Mouse (Mus musculus) liver, embryonic 16.5 days (tissue): Measurements from ENCODE around the gene Ankrd13c. TPM values are rescaled to one million over a fixed set of nuclear protein-coding genes. Genes with fewer than 3 reads are reported as not detected.
A peak's percentile ranks its signal among the peaks of the same experiment; 100 is the strongest.

Experiments used
- ATAC-seq: fragments of 200-750 bp; cut with Nextera tagmentation; 2 replicates; pipeline ENCODE4 v1.8.0; 2017; ENCODE audit warnings: low read depth, mild to moderate bottlenecking, moderate number of reproducible peaks, moderate library complexity
- H3K27ac ChIP-seq: fragments of 300-500 bp; sonication (generic); 2 replicates; pipeline ENCODE4 v1.5.1; 2014; ENCODE audit warnings: mild to moderate bottlenecking, low read length
- H3K27me3 ChIP-seq: fragments of 300-500 bp; sonication (generic); 2 replicates; pipeline ENCODE4 v1.6.1; 2014; ENCODE audit warnings: low read depth, low read length, mixed read lengths; ENCODE audit not compliant: control insufficient read depth, insufficient read depth
- H3K36me3 ChIP-seq: fragments of 300-500 bp; sonication (generic); 2 replicates; pipeline ENCODE4 v1.6.1; 2014; ENCODE audit warnings: mild to moderate bottlenecking; ENCODE audit not compliant: control insufficient read depth, insufficient read depth
- H3K4me1 ChIP-seq: fragments of 300-500 bp; sonication (generic); 2 replicates; pipeline ENCODE4 v1.6.1; 2014; ENCODE audit warnings: low read depth, low read length, mixed read lengths; ENCODE audit not compliant: control insufficient read depth
- H3K4me2 ChIP-seq: fragments of 300-500 bp; sonication (generic); 2 replicates; pipeline ENCODE4 v1.6.1; 2014; ENCODE audit warnings: low read depth, low read length, mixed read lengths
- H3K4me3 ChIP-seq: fragments of 300-500 bp; sonication (generic); 2 replicates; pipeline ENCODE4 v1.5.1; 2014; ENCODE audit warnings: low read depth, mild to moderate bottlenecking, low read length
- H3K9ac ChIP-seq: fragments of 300-500 bp; sonication (generic); 2 replicates; pipeline ENCODE4 v1.6.1; 2014; ENCODE audit warnings: low read depth, low read length
- H3K9me3 ChIP-seq: fragments of 300-500 bp; sonication (generic); replicated peaks from 2 replicates; pipeline ENCODE4 v1.6.1; 2016; ENCODE audit warnings: low read length; ENCODE audit not compliant: control insufficient read depth
- WGBS: fragments of 180-500 bp; shearing (Covaris S2); extraction: QIAGEN DNeasy Blood & Tissue Kit; methylation state at CpG from one replicate; pipeline ENCODE4 v1.1.7; 2014; ENCODE audit not compliant: insufficient replicate concordance; 5-methylcytosine and 5-hydroxymethylcytosine counted together
- polyA plus RNA-seq: library from polyadenylated mRNA; unstranded; fragments of >200 nt; fragmentation: Nextera tagmentation; extraction: Ambion mirVana; gene quantifications from 2 replicates; pipeline ENCODE4 v1.2.1, GENCODE M21; 2015

Ankrd13c gene
- polyA plus RNA-seq, 1 experiment from 2014 or later: 8.7 TPM

- WGBS: 93% methylated on average over 2 of the region's 2 CpGs
- Histone ChIP-seq H3K9me3 (no peaks in the 10 kb centered on the region), H3K27me3 (no peaks in the 10 kb centered on the region), H3K36me3 (peaks cover 2% of the 10 kb centered on the region; the same call in 1 of the 2 replicates), H3K27ac (no peak overlapping the region), H3K4me3 (no peak overlapping the region), H3K9ac (no peak overlapping the region), H3K4me1 (no peaks in the 10 kb centered on the region), H3K4me2 (no peak overlapping the region)
- ATAC-seq: no peak
These were observed 26.2 kb downstream of the Ankrd13c start for GRCm38 (mm10) chr3:157973236-157973635.

- no peaks in the 10 kb centered on the region for H3K27me3 ChIP-seq
- H3K4me1 ChIP-seq: no peaks in the 10 kb centered on the region
- H3K9me3 ChIP-seq: no peaks in the 10 kb centered on the region
- ATAC-seq: no peak
- H3K27ac ChIP-seq: no peak overlapping the region
- H3K4me3 ChIP-seq: no peak overlapping the region
- H3K9ac ChIP-seq: no peak overlapping the region
- no peak overlapping the region for H3K4me2 ChIP-seq
- H3K36me3 ChIP-seq: no peaks in the 10 kb centered on the region
These were observed 32.6 kb downstream of the Ankrd13c start for GRCm38 (mm10) chr3:157979619-157980018.

GRCm38 (mm10) chr3:157993322-157993721 lies 46.3 kb downstream of the Ankrd13c start:
- no peak overlapping the region for H3K4me2 ChIP-seq
- H3K9me3 ChIP-seq: no peaks in the 10 kb centered on the region
- H3K27ac ChIP-seq: no peak overlapping the region
- no peak overlapping the region for H3K9ac ChIP-seq
- H3K36me3 ChIP-seq: peaks cover 2% of the 10 kb centered on the region; the same call in 1 of the 2 replicates
- H3K4me1 ChIP-seq: no peaks in the 10 kb centered on the region; the same call in 1 of the 2 replicates
- no peak overlapping the region for H3K4me3 ChIP-seq
- no peaks in the 10 kb centered on the region for H3K27me3 ChIP-seq
- ATAC-seq: peak; percentile 89

- WGBS: 88% methylated on average over 2 of the region's 2 CpGs
These were observed 48.7 kb downstream of the Ankrd13c start for GRCm38 (mm10) chr3:157995726-157996125.

GRCm38 (mm10) chr3:157998742-157999369 lies 51.8 kb downstream of the Ankrd13c start:
- no peak overlapping the region for H3K4me2 ChIP-seq
- no peaks in the 10 kb centered on the region for H3K9me3 ChIP-seq
- ATAC-seq: no peak
- no peak overlapping the region for H3K9ac ChIP-seq
- no peak overlapping the region for H3K27ac ChIP-seq
- no peak overlapping the region for H3K4me3 ChIP-seq
- no peaks in the 10 kb centered on the region for H3K27me3 ChIP-seq
- H3K36me3 ChIP-seq: peaks cover 8% of the 10 kb centered on the region
- WGBS: 16% methylated on average over 1 of the region's 1 CpGs
- H3K4me1 ChIP-seq: no peaks in the 10 kb centered on the region; the same call in 1 of the 2 replicates

More at GRCm38 (mm10) chr3:157995726-157996125, 48.7 kb downstream of the Ankrd13c start:
- no peak overlapping the region for H3K4me3 ChIP-seq
- H3K36me3 ChIP-seq: no peaks in the 10 kb centered on the region
- no peak overlapping the region for H3K27ac ChIP-seq
- H3K4me1 ChIP-seq: no peaks in the 10 kb centered on the region; the same call in 1 of the 2 replicates
- H3K9me3 ChIP-seq: no peaks in the 10 kb centered on the region
- ATAC-seq: no peak
- no peak overlapping the region for H3K9ac ChIP-seq
- no peak overlapping the region for H3K4me2 ChIP-seq
- no peaks in the 10 kb centered on the region for H3K27me3 ChIP-seq

- H3K4me1 ChIP-seq: no peaks in the 10 kb centered on the region
- H3K4me3 ChIP-seq: no peak overlapping the region
- no peak overlapping the region for H3K27ac ChIP-seq
- no peaks in the 10 kb centered on the region for H3K9me3 ChIP-seq
- ATAC-seq: no peak
- peaks cover 30% of the 10 kb centered on the region for H3K36me3 ChIP-seq
- H3K27me3 ChIP-seq: no peaks in the 10 kb centered on the region
- WGBS: 62% methylated on average over 1 of the region's 1 CpGs
- H3K9ac ChIP-seq: no peak overlapping the region
- no peak overlapping the region for H3K4me2 ChIP-seq
These were observed 61.6 kb downstream of the Ankrd13c start for GRCm38 (mm10) chr3:158008647-158009046.

- no peaks in the 10 kb centered on the region for H3K27me3 ChIP-seq
- no peak for ATAC-seq
- H3K9me3 ChIP-seq: no peaks in the 10 kb centered on the region
- no peak overlapping the region for H3K9ac ChIP-seq
- no peak overlapping the region for H3K4me2 ChIP-seq
- H3K4me3 ChIP-seq: no peak overlapping the region
- WGBS: 48% methylated on average over 1 of the region's 1 CpGs
- no peak overlapping the region for H3K27ac ChIP-seq
- peaks cover 32% of the 10 kb centered on the region for H3K36me3 ChIP-seq
- H3K4me1 ChIP-seq: no peaks in the 10 kb centered on the region
These were observed 62.8 kb downstream of the Ankrd13c start for GRCm38 (mm10) chr3:158009762-158010320.

GRCm38 (mm10) chr3:158031371-158031925 lies 84.4 kb downstream of the Ankrd13c start:
- Histone ChIP-seq H3K9me3 (no peaks in the 10 kb centered on the region), H3K27ac (peak overlapping the region; percentile 100), H3K27me3 (no peaks in the 10 kb centered on the region), H3K4me3 (peak overlapping the region; percentile 98), H3K4me2 (peak overlapping the region; percentile 84), H3K4me1 (peaks cover 20% of the 10 kb centered on the region), H3K9ac (peak overlapping the region; percentile 99), H3K36me3 (peaks cover 2% of the 10 kb centered on the region; the same call in 1 of the 2 replicates)
- peak; percentile 87 for ATAC-seq
- WGBS: under 1% methylated on average over 61 of the region's 61 CpGs

GRCm38 (mm10) chr3:158032106-158032505 lies 85.1 kb downstream of the Ankrd13c start:
- peak overlapping the region; percentile 100 for H3K27ac ChIP-seq
- peak overlapping the region; percentile 84 for H3K4me2 ChIP-seq
- H3K4me3 ChIP-seq: peak overlapping the region; percentile 98
- H3K27me3 ChIP-seq: no peaks in the 10 kb centered on the region
- H3K9ac ChIP-seq: peak overlapping the region; percentile 99
- peaks cover 20% of the 10 kb centered on the region for H3K4me1 ChIP-seq
- WGBS: 4% methylated on average over 4 of the region's 4 CpGs
- no peaks in the 10 kb centered on the region for H3K9me3 ChIP-seq
- no peaks in the 10 kb centered on the region; the same call in 1 of the 2 replicates for H3K36me3 ChIP-seq
- no peak for ATAC-seq
